Mouse (Mus musculus) midbrain, embryonic 16.5 days (tissue): Measurements from ENCODE around the gene Csf2rb. TPM values are rescaled to one million over a fixed set of nuclear protein-coding genes. Genes with fewer than 3 reads are reported as not detected.
"Not testable (repeated sequence)": the region's sequence is repeated elsewhere in the genome, so short reads cannot be mapped to it uniquely, and the experiment has no call there.

ENCODE experiments used
- ATAC-seq: fragments of 200-750 bp; cut with Nextera tagmentation; 2 replicates; pipeline ENCODE4 v1.8.0; 2017; ENCODE audit warnings: moderate TSS enrichment
- H3K27ac ChIP-seq: fragments of 300-500 bp; sonication (generic); 2 replicates; pipeline ENCODE4 v1.5.1; 2014; ENCODE audit warnings: mild to moderate bottlenecking, low read length, mixed read lengths
- H3K27me3 ChIP-seq: fragments of 300-500 bp; sonication (generic); 2 replicates; pipeline ENCODE4 v1.6.1; 2014; ENCODE audit warnings: low read depth, low read length, mixed read lengths; ENCODE audit not compliant: control insufficient read depth, insufficient read depth
- H3K36me3 ChIP-seq: fragments of 300-500 bp; sonication (generic); 2 replicates; pipeline ENCODE4 v1.6.1; 2014; ENCODE audit warnings: mild to moderate bottlenecking, low read length, moderate library complexity, mixed read lengths; ENCODE audit not compliant: control insufficient read depth, insufficient read depth
- H3K4me1 ChIP-seq: fragments of 300-500 bp; sonication (generic); 2 replicates; pipeline ENCODE4 v1.6.1; 2014; ENCODE audit warnings: mild to moderate bottlenecking, low read length, mixed read lengths; ENCODE audit not compliant: control insufficient read depth, insufficient read depth
- H3K4me2 ChIP-seq: fragments of 300-500 bp; sonication (generic); 2 replicates; pipeline ENCODE4 v1.6.1; 2014; ENCODE audit warnings: mild to moderate bottlenecking, low read length, mixed read lengths
- H3K4me3 ChIP-seq: fragments of 300-500 bp; sonication (generic); 2 replicates; pipeline ENCODE4 v1.5.1; 2014; ENCODE audit warnings: low read depth, mild to moderate bottlenecking, low read length, moderate library complexity, mixed read lengths
- H3K9ac ChIP-seq: fragments of 300-500 bp; sonication (generic); 2 replicates; pipeline ENCODE4 v1.6.1; 2014; ENCODE audit warnings: low read depth, low read length, mixed read lengths
- H3K9me3 ChIP-seq: fragments of 300-500 bp; sonication (generic); replicated peaks from 2 replicates; pipeline ENCODE4 v1.6.1; 2014; ENCODE audit warnings: mild to moderate bottlenecking, low read length, mixed read lengths; ENCODE audit not compliant: control insufficient read depth, poor library complexity, severe bottlenecking
- WGBS: fragments of 180-500 bp; shearing (Covaris S2); extraction: QIAGEN DNeasy Blood & Tissue Kit; methylation state at CpG from one replicate; pipeline ENCODE4 v1.1.7; 2014; 5-methylcytosine and 5-hydroxymethylcytosine counted together
- polyA plus RNA-seq: library from polyadenylated mRNA; unstranded; fragments of >200 nt; fragmentation: Nextera tagmentation; extraction: Ambion mirVana; gene quantifications from 2 replicates; pipeline ENCODE4 v1.2.1, GENCODE M21; 2015

Gene Csf2rb
- polyA plus RNA-seq, 1 experiment from 2014 or later = 0.48 TPM

GRCm38 (mm10) chr15:78332981-78333380, 7.4 kb downstream of the Csf2rb start:
- no peak for ATAC-seq
- no peaks in the 10 kb centered on the region for H3K4me1 ChIP-seq

GRCm38 (mm10) chr15:78334380-78334779, 8.8 kb downstream of the Csf2rb start:
- H3K4me2 ChIP-seq = no peak overlapping the region
- no peak for ATAC-seq
- no peak overlapping the region for H3K27ac ChIP-seq
- H3K27me3 ChIP-seq = no peaks in the 10 kb centered on the region
- no peak overlapping the region for H3K4me3 ChIP-seq
- no peaks in the 10 kb centered on the region for H3K9me3 ChIP-seq
- no peaks in the 10 kb centered on the region for H3K36me3 ChIP-seq
- WGBS = 89% methylated on average over 3 of the region's 3 CpGs
- H3K4me1 ChIP-seq = no peaks in the 10 kb centered on the region
- no peak overlapping the region for H3K9ac ChIP-seq

More at GRCm38 (mm10) chr15:78332981-78333380, 7.4 kb downstream of the Csf2rb start:
- H3K4me3 ChIP-seq = no peak overlapping the region
- no peak overlapping the region for H3K27ac ChIP-seq
- H3K9ac ChIP-seq = no peak overlapping the region
- H3K36me3 ChIP-seq = no peaks in the 10 kb centered on the region
- no peak overlapping the region for H3K4me2 ChIP-seq
- no peaks in the 10 kb centered on the region for H3K9me3 ChIP-seq
- WGBS = 83% methylated on average over 6 of the region's 6 CpGs
- H3K27me3 ChIP-seq = no peaks in the 10 kb centered on the region

GRCm38 (mm10) chr15:78339627-78340423, 14.3 kb downstream of the Csf2rb start:
- not testable (repeated sequence) for ATAC-seq

GRCm38 (mm10) chr15:78340919-78341318, 15.4 kb downstream of the Csf2rb start:
- H3K27ac ChIP-seq, ATAC-seq, H3K9me3 ChIP-seq, H3K36me3 ChIP-seq, H3K4me3 ChIP-seq, H3K27me3 ChIP-seq, H3K4me1 ChIP-seq, H3K9ac ChIP-seq, H3K4me2 ChIP-seq: not testable (repeated sequence)
- 76% methylated on average over 6 of the region's 7 CpGs for WGBS

More at GRCm38 (mm10) chr15:78339627-78340423, 14.3 kb downstream of the Csf2rb start:
- WGBS = 24% methylated on average over 7 of the region's 7 CpGs
- not testable (repeated sequence) for H3K4me2 ChIP-seq, H3K27me3 ChIP-seq, H3K4me3 ChIP-seq, H3K4me1 ChIP-seq, H3K9me3 ChIP-seq, H3K27ac ChIP-seq, H3K9ac ChIP-seq, H3K36me3 ChIP-seq

- Histone ChIP-seq H3K4me1 (no peaks in the 10 kb centered on the region), H3K9me3 (no peaks in the 10 kb centered on the region), H3K27ac (no peak overlapping the region), H3K9ac (no peak overlapping the region), H3K27me3 (no peaks in the 10 kb centered on the region), H3K4me3 (no peak overlapping the region), H3K4me2 (no peak overlapping the region), H3K36me3 (no peaks in the 10 kb centered on the region)
- WGBS = 12% methylated on average over 1 of the region's 1 CpGs
- no peak for ATAC-seq
These were observed 18.1 kb downstream of the Csf2rb start for GRCm38 (mm10) chr15:78343683-78344082.

GRCm38 (mm10) chr15:78344567-78344966, 19.0 kb downstream of the Csf2rb start:
- no peak for ATAC-seq
- Histone ChIP-seq H3K27me3 (no peaks in the 10 kb centered on the region), H3K4me2 (no peak overlapping the region), H3K4me3 (no peak overlapping the region), H3K4me1 (no peaks in the 10 kb centered on the region), H3K27ac (no peak overlapping the region), H3K9ac (no peak overlapping the region), H3K36me3 (no peaks in the 10 kb centered on the region), H3K9me3 (no peaks in the 10 kb centered on the region)
- 97% methylated on average over 3 of the region's 3 CpGs for WGBS

- no peak overlapping the region for H3K4me2 ChIP-seq
- H3K4me1 ChIP-seq = no peaks in the 10 kb centered on the region
- H3K27ac ChIP-seq = no peak overlapping the region
- no peaks in the 10 kb centered on the region; the same call in 1 of the 2 replicates for H3K27me3 ChIP-seq
- H3K9ac ChIP-seq = no peak overlapping the region
- no peak for ATAC-seq
- 60% methylated on average over 3 of the region's 3 CpGs for WGBS
- H3K4me3 ChIP-seq = no peak overlapping the region
- no peaks in the 10 kb centered on the region for H3K9me3 ChIP-seq
- no peaks in the 10 kb centered on the region for H3K36me3 ChIP-seq
These were observed 26.1 kb downstream of the Csf2rb start for GRCm38 (mm10) chr15:78351586-78352165.

GRCm38 (mm10) chr15:78354958-78355357, 29.4 kb downstream of the Csf2rb start:
- Histone ChIP-seq H3K4me1 (no peaks in the 10 kb centered on the region), H3K9ac (no peak overlapping the region), H3K27me3 (no peaks in the 10 kb centered on the region; the same call in 1 of the 2 replicates), H3K4me3 (no peak overlapping the region), H3K9me3 (no peaks in the 10 kb centered on the region), H3K4me2 (no peak overlapping the region), H3K36me3 (no peaks in the 10 kb centered on the region), H3K27ac (no peak overlapping the region)
- ATAC-seq = no peak
- WGBS = 4% methylated on average over 1 of the region's 1 CpGs

GRCm38 (mm10) chr15:78355548-78355947, 30.0 kb downstream of the Csf2rb start:
- H3K9ac ChIP-seq = no peak overlapping the region
- no peaks in the 10 kb centered on the region; the same call in 1 of the 2 replicates for H3K27me3 ChIP-seq
- no peak overlapping the region for H3K4me2 ChIP-seq
- H3K36me3 ChIP-seq = no peaks in the 10 kb centered on the region
- WGBS = 79% methylated on average over 5 of the region's 5 CpGs
- no peak for ATAC-seq
- no peaks in the 10 kb centered on the region for H3K9me3 ChIP-seq
- H3K27ac ChIP-seq = no peak overlapping the region
- no peaks in the 10 kb centered on the region for H3K4me1 ChIP-seq
- H3K4me3 ChIP-seq = no peak overlapping the region
